Mouse (Mus musculus): ENCODE data around the gene Cttnbp2nl.

- TF ChIP-seq CTCF (conservative IDR thresholded peaks at IDR 0.05; ENCODE audit: insufficient read depth, insufficient read length, low read depth, low read length) (no peak), POLR2A (IDR thresholded peaks at IDR 0.05; ENCODE audit: low read depth, low read length) (no peak)
Observed at GRCm38 (mm10) chr3:104954551-104954950, 98.4 kb downstream of the Cttnbp2nl start.

All from kidney, adult 2 months (tissue).